Mouse (Mus musculus) monocyte, adult 5-6 weeks (primary cell): ENCODE measurements around the gene Tln1. TPM values are rescaled to one million over a fixed set of nuclear protein-coding genes. Genes with fewer than 3 reads are reported as not detected.
A peak's percentile ranks its signal among the peaks of the same experiment; 100 is the strongest.

ENCODE experiments used
- ATAC-seq: fragments of 153-309, 156-312 bp; replicated peaks from 2 replicates; pipeline ENCODE4 v1.8.0; 2017; ENCODE audit warnings: mild to moderate bottlenecking; ENCODE audit not compliant: low TSS enrichment, insufficient number of reproducible peaks, severe bottlenecking, poor library complexity, low FRiP score
- total RNA-seq: library from RNA; stranded (forward); fragments of 200-1000, 200-491, 200-594 nt; gene quantifications from 3 replicates; pipeline ENCODE4 v1.2.3, GENCODE M21; 2017

Tln1 gene
- total RNA-seq, 1 experiment from 2014 or later, result 816 TPM

GRCm38 (mm10) chr4:43513791-43514190 lies 48.7 kb downstream of the Tln1 start:
- ATAC-seq, result no peak

- no peak for ATAC-seq
These were observed 49.2 kb downstream of the Tln1 start for GRCm38 (mm10) chr4:43513300-43513699.

GRCm38 (mm10) chr4:43512653-43513052 lies 49.8 kb downstream of the Tln1 start:
- ATAC-seq, result no peak

DNA sequence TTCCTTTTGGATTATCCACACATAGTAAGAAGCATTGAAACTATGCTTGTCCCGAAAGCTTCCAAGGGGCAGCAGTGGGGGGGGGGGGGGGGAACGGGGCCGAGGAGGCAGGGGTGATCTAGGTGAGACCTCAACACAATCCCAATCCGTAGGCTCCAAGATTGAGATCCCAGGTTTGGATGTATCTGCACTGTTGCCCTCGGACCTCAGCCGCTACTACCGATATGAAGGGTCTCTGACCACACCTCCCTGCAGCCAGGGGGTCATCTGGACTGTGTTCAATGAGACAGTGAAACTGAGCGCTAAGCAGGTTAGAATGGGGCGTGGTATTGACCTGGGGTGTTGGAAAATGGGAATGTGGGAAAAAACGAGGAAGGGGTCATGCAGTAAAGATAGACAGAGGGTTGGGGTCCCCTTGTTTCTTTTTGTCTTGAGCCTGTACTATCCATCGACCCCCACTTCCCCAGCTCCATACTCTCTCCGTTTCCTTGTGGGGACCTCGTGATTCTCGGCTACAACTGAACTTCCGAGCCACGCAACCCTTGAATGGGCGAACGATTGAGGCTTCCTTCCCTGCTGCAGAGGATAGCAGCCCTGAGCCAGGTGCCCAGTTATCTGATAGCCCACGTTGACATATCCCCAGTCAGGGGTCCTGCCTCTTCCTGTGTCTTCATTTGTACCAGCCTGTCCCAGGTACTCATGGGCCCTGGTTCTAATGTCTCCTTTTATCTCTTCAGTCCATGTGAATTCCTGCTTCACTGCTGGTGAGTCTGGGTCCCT lies 50.6 kb downstream of the Tln1 start:
- ATAC-seq, result no peak

DNA sequence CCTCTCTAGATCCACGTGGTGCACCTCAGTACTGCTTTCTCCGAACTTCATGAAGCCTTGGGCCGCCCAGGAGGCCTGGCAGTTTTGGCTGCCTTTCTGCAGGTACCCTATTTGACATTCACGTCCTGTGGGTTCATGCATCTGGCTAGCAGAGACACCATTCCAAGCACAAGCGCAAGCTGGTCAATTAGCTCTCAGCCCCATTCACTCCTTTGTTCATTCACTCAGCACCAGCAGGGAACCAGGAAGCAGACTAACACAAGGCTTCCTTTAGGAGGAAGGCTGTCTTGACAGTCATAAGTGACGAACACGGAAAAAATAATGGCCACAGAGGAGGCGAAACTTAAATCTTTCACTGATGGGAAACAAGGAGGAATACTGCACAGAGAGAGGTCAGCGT lies 53.4 kb downstream of the Tln1 start:
- ATAC-seq, result 0 out of 2 replicates have a peak, but pooled peaks have one; percentile 1

GRCm38 (mm10) chr4:43508666-43508997 lies 53.9 kb downstream of the Tln1 start:
- peak; percentile 92 for ATAC-seq

DNA sequence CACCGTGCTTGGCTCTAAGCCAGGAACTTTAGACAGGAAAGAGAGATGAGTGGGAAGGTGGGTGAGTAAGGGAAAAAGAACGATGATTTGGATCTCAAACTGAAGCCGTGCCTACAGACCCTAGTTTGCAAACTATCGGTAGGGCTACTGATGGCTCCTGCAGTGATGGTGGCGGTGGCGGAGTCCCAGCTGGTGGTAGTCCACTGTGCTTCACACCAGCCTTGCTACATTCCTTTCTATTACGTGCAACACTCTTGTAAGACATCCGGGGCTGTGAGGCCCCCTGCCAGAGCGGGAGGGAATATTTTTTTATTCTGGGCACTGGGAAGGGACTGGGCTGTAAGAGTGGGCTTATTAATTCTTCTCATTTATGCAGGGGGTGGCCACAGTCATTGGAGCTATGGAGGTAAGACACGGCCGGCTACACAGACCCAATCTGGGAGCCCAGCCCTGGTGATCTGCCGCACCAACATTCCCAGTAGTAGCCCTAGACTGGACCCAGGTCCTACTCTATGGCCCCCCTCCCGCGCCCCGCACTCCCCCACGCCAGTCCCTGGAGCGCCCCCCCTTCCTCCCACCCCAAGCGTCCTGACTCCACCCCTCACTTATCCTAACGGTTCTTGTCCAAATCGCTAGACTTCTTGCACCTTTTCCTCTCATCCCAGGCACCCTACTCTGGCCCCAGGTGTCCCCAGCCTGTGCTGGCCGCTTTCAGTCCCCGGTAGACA lies 54.4 kb downstream of the Tln1 start:
- ATAC-seq, result no peak

DNA sequence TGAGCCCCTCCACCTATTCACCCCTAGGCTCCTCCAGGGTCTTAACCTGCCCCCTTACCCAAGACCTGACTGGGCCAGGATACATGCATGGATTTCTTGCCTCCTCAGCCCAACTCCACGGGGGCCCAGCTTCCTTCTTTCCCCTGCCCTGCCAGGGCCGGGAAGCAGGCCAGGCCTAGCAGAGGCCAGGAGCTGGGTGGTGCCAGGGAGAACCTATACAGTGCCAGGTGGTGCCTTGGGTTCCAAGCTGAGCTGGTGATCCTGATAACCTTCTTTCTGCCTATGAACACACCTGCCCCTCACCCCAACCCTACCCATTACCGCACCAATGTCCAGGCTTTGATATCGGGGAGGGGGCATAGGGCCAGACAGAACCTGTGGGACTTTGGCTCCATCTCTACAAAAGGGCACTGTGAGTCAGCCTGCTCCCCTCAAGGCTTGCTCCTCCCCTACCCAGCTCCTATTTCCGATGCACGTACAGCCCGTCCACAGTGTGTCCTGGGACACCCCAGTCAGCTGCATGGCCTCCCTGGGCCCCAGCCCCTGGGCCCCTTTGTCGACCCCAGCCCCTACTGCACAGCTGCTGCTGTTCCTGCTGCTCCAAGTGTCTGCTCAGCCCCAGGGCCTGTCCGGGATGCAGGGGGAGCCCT lies 55.8 kb downstream of the Tln1 start, which contains the start of gene Car9:
Gene Car9 (plus strand): TSS at position 431 of the 650 bp plus-strand sequence.
- no peak for ATAC-seq

DNA sequence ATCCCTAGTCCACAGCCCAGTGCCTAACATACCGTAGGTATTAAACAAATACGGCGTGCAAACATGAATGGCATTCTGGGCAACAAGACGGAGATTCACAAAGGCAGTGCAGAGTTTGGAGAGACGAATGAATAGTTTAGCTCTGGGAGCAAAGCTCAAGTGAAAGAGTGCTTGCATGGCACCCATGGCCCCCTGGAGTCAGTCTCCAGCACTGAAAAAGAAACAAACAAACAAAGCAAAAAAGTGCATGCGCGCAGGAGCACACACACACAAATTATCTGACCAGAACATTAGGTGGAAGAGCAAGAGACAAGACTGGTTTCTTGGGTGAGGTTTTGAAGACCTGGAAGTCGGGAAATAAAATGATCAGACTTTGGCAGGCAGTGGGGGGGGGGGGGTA lies 56.4 kb downstream of the Tln1 start:
- no peak for ATAC-seq

GRCm38 (mm10) chr4:43504269-43504668 lies 58.2 kb downstream of the Tln1 start:
- no peak for ATAC-seq

DNA sequence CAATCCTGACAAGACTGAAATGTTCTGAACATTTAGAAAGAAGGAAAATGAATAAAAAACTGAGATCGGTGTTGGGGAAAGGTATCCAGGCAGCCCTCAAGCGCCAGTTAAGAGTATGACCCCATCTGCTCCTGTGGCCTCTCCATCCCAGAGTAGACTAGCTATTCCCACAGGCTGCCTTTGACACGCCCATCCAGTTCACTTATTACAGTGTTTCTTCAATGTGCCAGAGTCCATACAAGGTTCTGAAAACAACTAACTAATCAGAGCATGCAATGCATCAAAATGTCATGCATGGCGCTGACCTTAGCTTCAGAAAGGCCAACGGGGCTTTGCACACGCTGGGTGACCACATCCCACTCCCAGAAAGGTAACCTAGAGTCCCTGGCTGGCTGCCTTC lies 59.0 kb downstream of the Tln1 start:
- no peak for ATAC-seq

DNA sequence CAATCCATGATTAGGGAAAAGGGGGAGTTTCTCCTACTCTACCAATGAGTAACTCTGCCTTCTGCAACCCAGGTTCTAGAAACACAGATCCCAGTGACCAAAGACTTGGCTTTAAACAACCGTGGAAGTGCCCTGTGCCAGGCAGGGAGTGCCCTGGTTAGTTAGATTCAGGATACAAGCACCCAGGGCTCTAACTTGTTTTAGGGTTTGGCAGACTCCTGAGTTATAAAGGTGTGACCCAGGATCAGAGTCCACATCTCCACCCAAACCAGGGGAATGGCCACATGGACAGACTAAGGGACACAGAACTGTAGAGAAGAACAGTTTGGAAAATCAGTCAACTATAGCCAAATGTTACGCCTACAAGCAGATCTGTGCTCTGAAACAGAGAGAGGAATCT lies 59.5 kb downstream of the Tln1 start:
- no peak for ATAC-seq

DNA sequence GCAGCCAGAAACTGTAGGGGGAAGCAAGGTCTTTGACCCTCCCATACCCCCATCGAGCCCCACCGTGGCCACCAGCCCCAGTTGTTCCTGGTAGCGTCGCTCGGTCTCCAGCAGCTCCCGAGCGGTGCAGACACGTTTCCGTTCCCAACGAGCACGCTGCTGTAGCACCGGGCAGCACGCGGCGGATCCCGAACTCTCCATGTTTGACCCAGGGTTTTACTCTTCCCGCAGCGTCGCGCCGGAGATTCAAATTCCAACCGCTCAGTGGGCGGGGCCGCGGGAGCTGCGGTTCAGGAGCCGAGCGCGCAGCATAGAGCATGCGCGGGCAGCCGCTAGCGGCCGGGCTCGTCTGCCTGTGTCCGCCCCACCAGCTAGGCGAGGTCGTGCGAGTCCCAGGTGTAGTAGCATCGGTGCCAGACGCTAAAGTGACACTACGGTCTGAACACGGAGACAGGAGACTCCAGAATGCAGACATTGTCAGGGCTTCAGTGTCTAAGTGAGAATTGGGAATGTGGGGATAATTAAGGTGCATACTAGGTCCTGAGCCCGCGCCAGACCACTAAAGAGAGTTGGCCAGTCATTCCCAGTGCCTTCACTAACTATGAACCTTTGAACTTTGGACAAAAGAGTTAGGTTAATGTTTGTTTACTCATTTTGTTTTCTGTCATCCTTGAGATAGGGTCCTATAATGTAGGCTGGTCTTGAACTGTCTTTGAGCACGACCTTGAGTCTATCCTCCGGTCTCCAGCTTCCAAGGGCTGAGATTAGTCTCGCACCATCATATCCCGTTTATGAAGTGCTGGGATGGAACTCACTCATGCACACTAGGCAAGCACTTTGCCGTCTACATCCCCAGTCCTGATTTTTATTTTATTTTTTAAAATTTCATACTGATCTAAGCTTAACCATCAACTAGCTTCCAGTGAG lies 62.8 kb downstream of the Tln1 start, which contains the start of gene Arhgef39:
Gene Arhgef39 (minus strand): TSS at position 289 of the 927 bp plus-strand sequence.
- ATAC-seq, result peak; percentile 20; the same call in 1 of the 2 replicates

DNA sequence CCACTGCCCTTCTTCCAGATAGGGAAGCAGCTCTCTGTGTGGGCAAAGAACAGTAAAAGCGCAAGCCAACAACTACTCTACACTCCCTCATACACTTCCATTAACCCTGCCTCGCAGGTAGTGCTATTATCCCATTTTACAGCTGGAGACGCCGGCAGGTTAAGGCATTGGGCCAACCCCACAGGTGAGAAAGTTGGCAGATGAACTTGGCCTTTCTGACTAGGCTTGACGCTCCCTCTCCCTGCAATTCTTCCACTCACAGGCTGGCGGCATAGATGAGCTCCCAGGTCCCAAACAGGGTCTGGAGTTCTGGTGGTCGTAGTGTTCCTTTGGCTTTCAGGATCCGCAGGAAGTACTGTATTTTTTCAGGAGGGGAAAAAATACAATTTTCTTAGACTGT lies 63.5 kb downstream of the Tln1 start:
- ATAC-seq, result no peak

- ATAC-seq, result no peak
These were observed 64.5 kb downstream of the Tln1 start for GRCm38 (mm10) chr4:43497946-43498345.

- no peak for ATAC-seq
These were observed 65.1 kb downstream of the Tln1 start for GRCm38 (mm10) chr4:43497405-43497804.

- no peak for ATAC-seq
These were observed 65.9 kb downstream of the Tln1 start for GRCm38 (mm10) chr4:43496587-43496986.

- ATAC-seq, result no peak
These were observed 68.6 kb downstream of the Tln1 start for GRCm38 (mm10) chr4:43493846-43494240.
